Mouse (Mus musculus) cerebellum, adult 2 months (tissue): ENCODE data around the gene Ccdc71l.

Experiments used
- CTCF ChIP-seq: fragments of 200-500 bp; IDR thresholded peaks from 2 replicates; pipeline ENCODE4 v1.5.1; 2011; ENCODE audit warnings: low read depth, mild to moderate bottlenecking, control low read depth, low read length, moderate library complexity, borderline replicate concordance; ENCODE audit not compliant: insufficient read depth
- POLR2A ChIP-seq: fragments of 200-500 bp; IDR thresholded peaks from 2 replicates; pipeline ENCODE4 v1.6.1; 2011; ENCODE audit warnings: low read length, control low read depth, borderline replicate concordance; ENCODE audit not compliant: insufficient read depth

DNA sequence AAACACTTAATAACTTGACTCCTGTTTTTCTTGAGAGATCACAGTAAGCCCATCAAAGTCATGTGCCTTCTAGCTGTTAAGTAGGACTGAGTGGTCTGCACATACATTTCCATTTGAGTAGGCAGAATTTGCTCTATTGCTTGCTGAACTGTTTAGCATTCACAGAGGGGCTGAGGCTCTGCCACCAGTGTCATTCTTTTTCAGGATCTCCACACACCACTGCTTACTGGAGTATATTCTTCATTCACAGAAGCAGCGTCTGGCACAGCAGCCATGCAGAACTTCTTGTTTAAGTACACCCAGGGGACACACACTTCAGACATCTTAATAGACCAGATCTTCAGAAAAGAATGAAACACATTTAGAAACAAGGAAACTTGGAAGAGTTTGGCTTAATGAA, 39.4 kb upstream of the Ccdc71l start:
- TF ChIP-seq POLR2A (no peak), CTCF (no peak)
